Mouse (Mus musculus) MEL (cell line): ENCODE data around the gene Ccz1.

Experiments
- E2F4 ChIP-seq: IDR thresholded peaks from 2 replicates; pipeline ENCODE4 v1.6.1; 2011; ENCODE audit warnings: low read depth, low read length, improper control_type of control experiment, borderline replicate concordance
- EP300 ChIP-seq, 2 experiments: IDR thresholded peaks; 2 replicates each; pipeline ENCODE4 v1.6.1; 2011; ENCODE audit warnings: improper control_type of control experiment in 2 of 2, low read length in 2 of 2, low read depth in 1 of 2, mild to moderate bottlenecking in 1 of 2
- GABPA ChIP-seq: IDR thresholded peaks from 2 replicates; pipeline ENCODE4 v1.6.1; 2012; ENCODE audit warnings: low read depth, mild to moderate bottlenecking, inconsistent platforms, low read length, improper control_type of control experiment, moderate library complexity
- POLR2A ChIP-seq, 2 experiments: IDR thresholded peaks; 2 replicates each; pipeline ENCODE4 v1.6.1; 2011 to 2012; ENCODE audit warnings: low read length in 2 of 2, mild to moderate bottlenecking in 2 of 2, control low read depth in 1 of 2, improper control_type of control experiment in 1 of 2, low read depth in 1 of 2, moderate library complexity in 1 of 2; ENCODE audit not compliant: control insufficient read depth in 1 of 2, insufficient read depth in 1 of 2, poor library complexity in 1 of 2
- TAL1 ChIP-seq: IDR thresholded peaks from 2 replicates; pipeline ENCODE4 v1.6.1; 2012; ENCODE audit warnings: mild to moderate bottlenecking, inconsistent platforms, low read length, moderate library complexity, mixed read lengths

DNA sequence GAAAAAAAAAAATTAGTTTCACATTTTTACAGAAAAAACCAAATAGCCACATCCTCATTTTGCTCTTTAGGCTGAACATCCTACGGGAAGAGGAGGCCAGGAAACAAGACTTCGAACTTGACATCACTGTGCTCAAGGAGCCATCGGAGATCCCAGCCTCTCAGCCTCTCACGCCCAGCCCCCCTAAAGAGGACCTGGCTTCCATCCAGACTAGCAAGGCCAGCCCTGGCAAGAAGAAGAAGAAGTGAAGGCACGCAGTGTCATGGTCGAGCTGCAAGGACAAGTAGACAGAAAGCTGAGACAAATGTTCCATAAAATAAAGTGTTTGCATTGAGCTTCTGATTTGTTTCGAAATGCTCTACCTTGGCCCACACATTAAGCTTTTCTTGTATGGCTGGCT lies 29.3 kb downstream of the Ccz1 start:
- TF ChIP-seq EP300 (IDR thresholded peaks at IDR 0.05; ENCODE audit: low read depth in 1 of 2, low read length in 2 of 2) = no peak
- no peak for TF ChIP-seq POLR2A (IDR thresholded peaks at IDR 0.05; ENCODE audit: control insufficient read depth in 1 of 2, insufficient read depth in 1 of 2, low read depth in 1 of 2, low read length in 2 of 2, poor library complexity in 1 of 2)
- TF ChIP-seq TAL1 = no peak
- TF ChIP-seq E2F4 = no peak
- no peak for TF ChIP-seq GABPA
